Mouse (Mus musculus): ENCODE results near the gene Nucb2. TPM values are rescaled to one million over a fixed set of nuclear protein-coding genes. Genes with fewer than 3 reads are reported as not detected.

The Nucb2 gene
- total RNA-seq, 2 experiments from 2014 or later: 6.2 to 9.2 TPM

GRCm38 (mm10) chr7:116519805-116520204 is 15.6 kb downstream of the Nucb2 start:
- DNase-seq: no peak

- DNase-seq: no peak
Measured at GRCm38 (mm10) chr7:116524577-116524976, 20.4 kb downstream of the Nucb2 start.

GRCm38 (mm10) chr7:116529793-116530192 is 25.6 kb downstream of the Nucb2 start:
- DNase-seq: no peak

GRCm38 (mm10) chr7:116530470-116530869 is 26.3 kb downstream of the Nucb2 start:
- no peak for DNase-seq

GRCm38 (mm10) chr7:116531311-116531710 is 27.1 kb downstream of the Nucb2 start:
- DNase-seq: no peak

DNA sequence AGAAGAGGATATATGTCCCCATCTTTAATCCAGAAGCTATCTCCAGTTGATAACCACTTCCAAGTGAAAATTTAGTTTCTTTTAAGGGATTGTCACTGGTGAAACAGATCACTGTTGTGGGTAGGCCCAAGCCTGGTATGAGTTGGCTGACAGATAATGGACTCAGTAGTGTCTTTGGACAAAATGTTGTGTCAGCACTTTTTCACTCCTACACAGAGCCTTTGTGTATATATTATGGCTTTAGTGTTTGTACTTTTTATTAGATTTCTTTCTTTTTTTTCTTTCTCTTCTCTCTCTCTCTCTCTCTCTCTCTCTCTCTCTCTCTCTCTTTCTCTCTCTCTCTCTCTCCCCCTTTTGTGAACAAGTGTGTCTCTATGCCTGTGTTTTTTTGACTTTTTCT is 52.7 kb downstream of the Nucb2 start:
- DNase-seq: no peak

- no peak for DNase-seq
Measured at GRCm38 (mm10) chr7:116574551-116574950, 70.4 kb downstream of the Nucb2 start.

Other genes with a start within 250 kb of the Nucb2 start
- gene Plekha7, start 196.0 kb upstream of the Nucb2 start, total RNA-seq (2021): 1 to 10 TPM; 1.4 to 1.7 TPM
- gene Rps13, start 170.2 kb upstream of the Nucb2 start, total RNA-seq (2021): 100 to 1,000 TPM; 232 to 233 TPM
- 1 to 10 TPM; 6.4 to 6.9 TPM for gene Pik3c2a, start 60.9 kb upstream of the Nucb2 start, total RNA-seq (2021)